10 mouse cellular contexts compared by ENCODE assay signal in the genomic region with DNA sequence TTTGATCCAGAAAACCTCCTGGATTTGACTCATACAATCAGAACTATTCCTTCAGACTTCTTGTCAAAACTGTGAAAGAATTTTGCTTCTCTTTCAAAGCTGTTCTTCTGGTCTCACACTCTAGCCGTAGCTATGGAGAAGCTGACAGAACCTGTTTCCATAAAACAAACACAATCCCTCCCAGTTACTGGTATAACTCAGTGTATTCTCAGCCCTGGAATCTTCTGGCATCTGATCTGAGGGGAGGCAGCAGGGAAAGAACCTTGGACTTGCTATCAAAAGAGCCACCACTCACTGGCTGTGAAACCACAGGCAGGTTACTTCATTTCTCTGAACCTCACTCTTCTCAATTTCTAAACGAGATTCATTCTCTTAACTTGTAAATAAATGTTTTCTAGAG. TPM values are rescaled to one million over a fixed set of nuclear protein-coding genes. Genes with fewer than 3 reads are reported as not detected.
A peak's percentile ranks its signal among the peaks of the same experiment; 100 is the strongest.
DNase-seq lines count a peak whose midpoint lies in the region; ATAC-seq lines count a peak whose summit lies in the region.
"Had no signal": no experiment of that assay in that cellular context is flagged by ENCODE, and none has a peak within 500 bp of the region (broad histone marks: within the 10 kb centered on the region; RNA-seq: fewer than 3 reads in every experiment).

No protein-coding gene starts in this region.

- H3K9me3 ChIP-seq in erythroblast, embryonic 14.5 days (ENCODE audit: control insufficient read depth, low read length): no peaks in the 10 kb centered on the region
- H3K9me3 ChIP-seq in kidney, embryonic 16.5 days (ENCODE audit: low read length): no peaks in the 10 kb centered on the region
- H3K9me3 ChIP-seq in embryonic facial prominence, embryonic 13.5 days: no peaks in the 10 kb centered on the region

- H3K36me3 ChIP-seq in erythroblast, embryonic 14.5 days (ENCODE audit: control insufficient read depth): peaks cover 73% of the 10 kb centered on the region
- H3K36me3 ChIP-seq in kidney, embryonic 16.5 days (ENCODE audit: insufficient read depth, low read length): peaks cover 21% of the 10 kb centered on the region
- H3K36me3 ChIP-seq in embryonic facial prominence, embryonic 13.5 days: peaks cover 35% of the 10 kb centered on the region
- peaks cover 21% of the 10 kb centered on the region for H3K36me3 ChIP-seq in macrophage (ENCODE audit: inconsistent target)

- H3K9ac ChIP-seq in kidney, embryonic 16.5 days (replicated peaks; ENCODE audit: low read length): no peak overlapping the region; the same call in 1 of the 2 replicates
- peak overlapping the region; percentile 98; the same call in 1 of the 2 replicates for H3K9ac ChIP-seq in embryonic facial prominence, embryonic 13.5 days

- DNase-seq in kidney, postnatal 36 days: no peak
- DNase-seq in cerebellum, adult 8-10 months: no peak
- DNase-seq in thymus, adult 18-20 months: no peak
- DNase-seq: B cell, adult 2 months; cerebellum, adult 18-20 months had no signal

- no peaks in the 10 kb centered on the region for H3K27me3 ChIP-seq in erythroblast, embryonic 14.5 days (ENCODE audit: control insufficient read depth)
- no peaks in the 10 kb centered on the region for H3K27me3 ChIP-seq in kidney, embryonic 16.5 days (ENCODE audit: insufficient read depth, low read length)
- no peaks in the 10 kb centered on the region for H3K27me3 ChIP-seq in embryonic facial prominence, embryonic 13.5 days

- peak overlapping the region; percentile 22; the same call in 1 of the 2 replicates for H3K27ac ChIP-seq in kidney, embryonic 16.5 days (ENCODE audit: low read length)
- H3K27ac ChIP-seq in embryonic facial prominence, embryonic 13.5 days: peak overlapping the region; percentile 65
- H3K27ac ChIP-seq in macrophage: peak overlapping the region; percentile 92

- peak overlapping the region; percentile 88 for H3K4me3 ChIP-seq in erythroblast, embryonic 14.5 days (replicated peaks)
- no peak overlapping the region for H3K4me3 ChIP-seq in kidney, embryonic 16.5 days (ENCODE audit: low read length)
- peak overlapping the region; percentile 98 for H3K4me3 ChIP-seq in embryonic facial prominence, embryonic 13.5 days
- no peak overlapping the region for H3K4me3 ChIP-seq in macrophage (ENCODE audit: inconsistent target)

- peaks cover 89% of the 10 kb centered on the region for H3K79me2 ChIP-seq in macrophage (ENCODE audit: inconsistent target)

- no peak for ATAC-seq in erythroblast, adult 5-6 weeks (replicated peaks; ENCODE audit: low FRiP score, poor library complexity, severe bottlenecking)
- no peak for ATAC-seq in kidney, embryonic 16.5 days (ENCODE audit: low FRiP score, low TSS enrichment)
- no peak for ATAC-seq in embryonic facial prominence, embryonic 13.5 days (ENCODE audit: insufficient number of reproducible peaks, insufficient read depth, low FRiP score, low TSS enrichment, low read depth)

- no peak overlapping the region for H3K4me2 ChIP-seq in kidney, embryonic 16.5 days (replicated peaks; ENCODE audit: low read depth, low read length)
- H3K4me2 ChIP-seq in embryonic facial prominence, embryonic 13.5 days: peak overlapping the region; percentile 93

- 65% methylated on average over 2 of the region's 2 CpGs for WGBS in kidney, embryonic 16.5 days
- whole genome bisulfite sequencing in embryonic facial prominence, embryonic 13.5 days: 69% methylated on average over 2 of the region's 2 CpGs
- 46% methylated on average over 2 of the region's 2 CpGs for WGBS in macrophage (ENCODE audit: missing documents)

- peaks cover 74% of the 10 kb centered on the region for H3K4me1 ChIP-seq in erythroblast, embryonic 14.5 days (ENCODE audit: control insufficient read depth)
- peaks cover 37% of the 10 kb centered on the region for H3K4me1 ChIP-seq in kidney, embryonic 16.5 days (ENCODE audit: insufficient read depth, low read length)
- H3K4me1 ChIP-seq in embryonic facial prominence, embryonic 13.5 days: peaks cover 42% of the 10 kb centered on the region

RNA-seq across cellular contexts. Expression of a gene that starts 2.8 kb away (rescaled TPM):
- 2.2 and 2.3 TPM in 2 replicates for polyA plus RNA-seq in erythroblast, embryonic 14.5 days (2012)
- 33.4 and 36.8 TPM in 2 replicates for total RNA-seq in erythroblast, adult 5-6 weeks (2015; ENCODE audit: low replicate concordance)
- 8.7 and 13.2 TPM in 2 replicates for total RNA-seq in erythroblast, adult 5-6 weeks (2017; ENCODE audit: low replicate concordance)
- 14.0 and 17.3 TPM in 2 replicates for polyA plus RNA-seq in kidney, embryonic 16.5 days (2015; fragmentation: Nextera tagmentation; extraction: Ambion mirVana)
- 14.8 and 15.5 TPM in 2 replicates for polyA plus RNA-seq in embryonic facial prominence, embryonic 13.5 days (2015; fragmentation: Nextera tagmentation; extraction: Ambion mirVana)
- total RNA-seq in macrophage (2018; cell fraction: chromatin; rRNA removed): 100 to 1,000 TPM in 9 of 26 experiments, 10 to 100 TPM in 17; 29.9 to 167 (median 78.6) TPM
- 100 to 1,000 TPM in 5 of 26 experiments, 10 to 100 TPM in 21; 40.4 to 182 (median 83.3) TPM for total RNA-seq in macrophage (2018; cell fraction: cytosol; rRNA removed)
- total RNA-seq in macrophage (2018; cell fraction: nucleus; rRNA removed): 100 to 1,000 TPM in 17 of 26 experiments, 10 to 100 TPM in 9; 53.5 to 249 (median 123) TPM
- 26.7 to 29.5 TPM (median 28.6 TPM) in 3 replicates for polyA plus RNA-seq in macrophage (2018)

RNA-seq across cellular contexts. Expression of a gene that starts 2.9 kb away (rescaled TPM):
- polyA plus RNA-seq in erythroblast, embryonic 14.5 days (2012): 0.58 and 0.97 TPM in 2 replicates
- total RNA-seq in erythroblast, adult 5-6 weeks (2015; ENCODE audit: low replicate concordance): 1.3 and 2.5 TPM in 2 replicates
- total RNA-seq in erythroblast, adult 5-6 weeks (2017; ENCODE audit: low replicate concordance): 9.2 and 15.5 TPM in 2 replicates
- polyA plus RNA-seq in kidney, embryonic 16.5 days (2015; fragmentation: Nextera tagmentation; extraction: Ambion mirVana): 6.5 and 6.9 TPM in 2 replicates
- 8.8 and 9.1 TPM in 2 replicates for polyA plus RNA-seq in embryonic facial prominence, embryonic 13.5 days (2015; fragmentation: Nextera tagmentation; extraction: Ambion mirVana)
- total RNA-seq in macrophage (2018; cell fraction: chromatin; rRNA removed): 100 to 1,000 TPM in 10 of 26 experiments, 10 to 100 TPM in 16; 60.8 to 135 (median 92.8) TPM
- 10 to 100 TPM; 13.1 to 32.3 (median 19.1) TPM for total RNA-seq in macrophage (2018; cell fraction: cytosol; rRNA removed)
- 100 to 1,000 TPM in 1 of 26 experiments, 10 to 100 TPM in 25; 46.0 to 110 (median 70.7) TPM for total RNA-seq in macrophage (2018; cell fraction: nucleus; rRNA removed)
- 10.7 to 19.5 TPM (median 16.7 TPM) in 3 replicates for polyA plus RNA-seq in macrophage (2018)

RNA-seq across cellular contexts. Expression of a gene that starts 13.2 kb away (rescaled TPM):
- 0.14 and 0.16 TPM in 2 replicates for polyA plus RNA-seq in erythroblast, embryonic 14.5 days (2012)
- total RNA-seq in erythroblast, adult 5-6 weeks (2015; ENCODE audit: low replicate concordance): 2.5 TPM in 2 replicates
- 1.2 and 1.5 TPM in 2 replicates for total RNA-seq in erythroblast, adult 5-6 weeks (2017; ENCODE audit: low replicate concordance)
- polyA plus RNA-seq in kidney, embryonic 16.5 days (2015; fragmentation: Nextera tagmentation; extraction: Ambion mirVana): 14.0 and 14.6 TPM in 2 replicates
- polyA plus RNA-seq in embryonic facial prominence, embryonic 13.5 days (2015; fragmentation: Nextera tagmentation; extraction: Ambion mirVana): 19.2 and 19.4 TPM in 2 replicates
- 1 to 10 TPM; 2.0 to 8.6 (median 4.8) TPM for total RNA-seq in macrophage (2018; cell fraction: chromatin; rRNA removed)
- 1 to 10 TPM; 3.9 to 7.4 (median 5.7) TPM for total RNA-seq in macrophage (2018; cell fraction: cytosol; rRNA removed)
- total RNA-seq in macrophage (2018; cell fraction: nucleus; rRNA removed): 10 to 100 TPM in 5 of 26 experiments, 1 to 10 TPM in 21; 3.1 to 13.7 (median 7.6) TPM
- polyA plus RNA-seq in macrophage (2018): 3.4 to 5.4 TPM (median 4.4 TPM) in 3 replicates

RNA-seq across cellular contexts. Expression of a gene that starts 52.8 kb away (rescaled TPM):
- 0.02 and 0.05 TPM in 2 replicates for polyA plus RNA-seq in erythroblast, embryonic 14.5 days (2012)
- 2.9 and 6.5 TPM in 2 replicates for total RNA-seq in erythroblast, adult 5-6 weeks (2015; ENCODE audit: low replicate concordance)
- total RNA-seq in erythroblast, adult 5-6 weeks (2017; ENCODE audit: low replicate concordance): 5.4 and 5.7 TPM in 2 replicates
- 8.9 TPM in 2 replicates for polyA plus RNA-seq in kidney, embryonic 16.5 days (2015; fragmentation: Nextera tagmentation; extraction: Ambion mirVana)
- polyA plus RNA-seq in embryonic facial prominence, embryonic 13.5 days (2015; fragmentation: Nextera tagmentation; extraction: Ambion mirVana): 5.9 and 6.3 TPM in 2 replicates
- 10 to 100 TPM; 10.8 to 64.8 (median 42.6) TPM for total RNA-seq in macrophage (2018; cell fraction: chromatin; rRNA removed)
- total RNA-seq in macrophage (2018; cell fraction: cytosol; rRNA removed): 10 to 100 TPM; 23.8 to 62.1 (median 37.7) TPM
- 10 to 100 TPM; 15.8 to 88.5 (median 44.9) TPM for total RNA-seq in macrophage (2018; cell fraction: nucleus; rRNA removed)
- polyA plus RNA-seq in macrophage (2018): 28.0 to 32.8 TPM (median 28.4 TPM) in 3 replicates

Comparison
In these comparisons a context has a peak if more than half of its experiments do, and no peak if none do; other contexts are left out.
1. H3K4me3 ChIP-seq: peak in erythroblast, embryonic 14.5 days (single experiment) and embryonic facial prominence, embryonic 13.5 days (single experiment); none in kidney, embryonic 16.5 days (single experiment) and macrophage (single experiment).
2. H3K27ac ChIP-seq: peak in every context shown above with its lines; median percentile 92 in macrophage; 65 in embryonic facial prominence, embryonic 13.5 days; 22 in kidney, embryonic 16.5 days.